Comparison of ENCODE assay signal across 8 mouse cellular contexts in genomic region chr10:41682546-41683393, GRCm38 (mm10). TPM values are rescaled to one million over a fixed set of nuclear protein-coding genes. Genes with fewer than 3 reads are reported as not detected.
DNase-seq lines count a peak whose midpoint lies in the region; ATAC-seq lines count a peak whose summit lies in the region.

No protein-coding gene starts in this region.

- 44% methylated on average over 16 of the region's 16 CpGs for WGBS in forebrain, embryonic 11.5 days

- peak; percentile 73 for DNase-seq in ES-CJ7 (ENCODE audit: low read depth, low spot score)
- peak; percentile 53 for DNase-seq in c-Kit-negative CD71-positive TER-119-positive erythroid progenitor cells, embryonic 14.5 days (ENCODE audit: low read depth, low spot score)
- peak; percentile 87 for DNase-seq in forebrain, embryonic 11.5 days (ENCODE audit: low spot score)
- DNase-seq in heart, postnatal 14 days = peak; percentile 84 to 92
- DNase-seq in layer of hippocampus, adult 9-10 months (ENCODE audit: low spot score) = peak; percentile 85
- peak; percentile 90 for DNase-seq in lung, postnatal 10 days
- peak; percentile 73 for DNase-seq in retina, adult 2 months (ENCODE audit: low read depth, low spot score)
- peak; percentile 93 for DNase-seq in thymus, postnatal 25 days

- peaks cover 3% of the 10 kb centered on the region for H3K27me3 ChIP-seq in forebrain, embryonic 11.5 days (ENCODE audit: control insufficient read depth, insufficient read depth, low read length)

- no peak overlapping the region for H3K4me2 ChIP-seq in forebrain, embryonic 11.5 days (ENCODE audit: low read depth, low read length, severe bottlenecking)

- H3K4me1 ChIP-seq in forebrain, embryonic 11.5 days (replicated peaks; ENCODE audit: control insufficient read depth, insufficient read depth, low read length) = 0 out of 2 replicates have a peak, but pooled peaks cover 2% of the 10 kb centered on the region

- intact Hi-C loops in heart, postnatal 14 days (cut with DNase I) = loop anchor here (10.0 kb wide), 3 partner anchors 248 to 678 kb away; partner anchors contain the start of genes Ak9 and Fig4

- no peak overlapping the region for H3K9ac ChIP-seq in forebrain, embryonic 11.5 days (ENCODE audit: low read length)

- no peaks in the 10 kb centered on the region for H3K36me3 ChIP-seq in forebrain, embryonic 11.5 days (ENCODE audit: control insufficient read depth, insufficient read depth, low read length)

- peak; percentile 33; the same call in 1 of the 2 replicates for ATAC-seq in forebrain, embryonic 11.5 days (replicated peaks; ENCODE audit: low FRiP score)

- H3K4me3 ChIP-seq in forebrain, embryonic 11.5 days (ENCODE audit: low read depth, low read length) = no peak overlapping the region

- H3K9me3 ChIP-seq in forebrain, embryonic 11.5 days (ENCODE audit: control insufficient read depth, low read length) = no peaks in the 10 kb centered on the region

- H3K27ac ChIP-seq in forebrain, embryonic 11.5 days (ENCODE audit: low read depth, low read length) = no peak overlapping the region

RNA-seq across cellular contexts. Expression of gene Ccdc162, which starts 33.7 kb away (rescaled TPM):
- 0.15 and 0.80 TPM in 2 replicates for polyA plus RNA-seq in forebrain, embryonic 11.5 days (2014; fragmentation: Nextera tagmentation; extraction: Ambion mirVana)
- total RNA-seq in heart, postnatal 14 days (2021) = under 1 TPM; 0.10 to 0.74 TPM
